Mouse (Mus musculus): ENCODE data around the gene Sdf2.

Sdf2 gene

GRCm38 (mm10) chr11:78262550-78262949 lies 17.0 kb downstream of the Sdf2 start:
- peak; percentile 62 to 82 for DNase-seq

DNA sequence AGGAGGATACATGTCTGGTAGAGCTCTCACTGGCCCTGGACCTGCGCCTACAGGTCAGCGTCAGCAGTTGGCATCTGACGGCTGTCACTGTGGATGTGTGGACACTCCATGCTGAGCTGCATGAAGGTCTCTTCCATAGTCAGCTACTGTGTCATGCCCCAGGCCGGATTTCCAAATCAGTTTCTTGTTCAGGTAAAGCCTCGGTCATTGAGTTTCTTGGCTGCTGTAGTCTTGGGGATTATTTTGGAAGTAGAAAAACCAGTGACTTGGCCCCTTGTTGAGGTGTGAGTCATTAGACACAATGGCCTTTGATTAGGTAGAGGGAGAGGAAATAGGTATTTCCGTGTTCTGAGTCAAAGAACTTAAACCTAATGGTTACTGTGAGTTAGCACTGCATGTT lies 20.0 kb downstream of the Sdf2 start:
- no peak for DNase-seq

DNA sequence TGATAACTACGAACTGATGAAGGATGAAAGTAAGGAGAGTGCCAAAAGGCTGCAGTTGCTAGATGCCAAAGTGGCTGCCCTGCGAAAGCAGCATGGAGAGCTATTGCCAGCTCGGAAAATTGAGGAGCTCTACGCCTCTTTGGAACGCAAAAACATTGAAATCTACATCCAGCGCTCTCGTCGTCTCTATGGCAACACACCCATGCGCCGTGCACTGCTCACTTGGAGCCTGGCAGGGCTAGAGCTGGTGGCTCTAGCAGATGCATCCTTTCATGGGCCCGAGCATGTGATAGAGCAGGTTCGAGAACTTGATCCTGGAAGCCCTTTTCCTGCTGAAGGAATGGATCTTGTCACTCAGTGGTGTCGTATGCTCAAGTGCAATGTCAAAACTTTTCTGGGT lies 26.4 kb downstream of the Sdf2 start:
- DNase-seq: no peak

DNA sequence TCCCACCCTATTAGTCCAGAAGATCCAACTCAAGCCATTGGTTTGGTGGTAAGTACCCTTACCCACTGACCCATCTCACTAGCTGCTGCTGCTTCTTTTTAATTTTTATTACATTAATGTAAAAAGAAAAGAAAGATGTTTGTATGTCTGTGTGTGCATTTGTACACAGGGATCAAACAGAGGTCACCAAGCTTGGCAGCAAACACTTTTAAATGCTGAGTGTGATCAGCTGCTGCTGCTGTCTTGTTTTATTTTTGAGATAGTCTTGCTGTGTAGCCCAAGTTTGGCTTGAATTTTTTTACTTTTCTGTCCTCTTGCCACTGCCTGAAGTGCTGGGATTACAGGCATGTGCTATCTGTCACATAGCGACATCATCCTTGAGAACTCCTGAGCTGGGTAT lies 30.1 kb downstream of the Sdf2 start:
- no peak for DNase-seq

GRCm38 (mm10) chr11:78276169-78276568 lies 30.6 kb downstream of the Sdf2 start:
- peak in 1 of 2 experiments; percentile 51 for DNase-seq

- DNase-seq: no peak
Measured at GRCm38 (mm10) chr11:78278853-78279252, 33.3 kb downstream of the Sdf2 start.

DNA sequence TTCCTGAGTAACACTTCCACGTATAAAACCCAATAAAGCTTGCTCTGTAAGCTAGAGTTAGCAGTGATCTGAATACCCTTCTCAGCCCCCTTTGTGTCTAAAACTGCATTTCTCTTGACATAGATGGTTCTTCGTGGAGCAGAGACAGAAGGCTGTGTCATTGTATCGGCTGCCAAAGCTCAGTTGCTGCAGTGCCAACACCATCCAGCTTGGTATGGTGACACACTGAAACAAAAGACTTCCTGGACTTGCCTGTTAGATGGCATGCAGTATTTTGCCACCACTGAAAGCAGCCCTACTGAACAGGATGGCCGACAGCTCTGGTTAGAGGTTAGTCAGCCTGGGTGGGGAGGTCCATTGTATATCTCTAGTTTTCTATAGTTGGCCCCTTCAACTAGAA lies 34.0 kb downstream of the Sdf2 start:
- DNase-seq: no peak

DNA sequence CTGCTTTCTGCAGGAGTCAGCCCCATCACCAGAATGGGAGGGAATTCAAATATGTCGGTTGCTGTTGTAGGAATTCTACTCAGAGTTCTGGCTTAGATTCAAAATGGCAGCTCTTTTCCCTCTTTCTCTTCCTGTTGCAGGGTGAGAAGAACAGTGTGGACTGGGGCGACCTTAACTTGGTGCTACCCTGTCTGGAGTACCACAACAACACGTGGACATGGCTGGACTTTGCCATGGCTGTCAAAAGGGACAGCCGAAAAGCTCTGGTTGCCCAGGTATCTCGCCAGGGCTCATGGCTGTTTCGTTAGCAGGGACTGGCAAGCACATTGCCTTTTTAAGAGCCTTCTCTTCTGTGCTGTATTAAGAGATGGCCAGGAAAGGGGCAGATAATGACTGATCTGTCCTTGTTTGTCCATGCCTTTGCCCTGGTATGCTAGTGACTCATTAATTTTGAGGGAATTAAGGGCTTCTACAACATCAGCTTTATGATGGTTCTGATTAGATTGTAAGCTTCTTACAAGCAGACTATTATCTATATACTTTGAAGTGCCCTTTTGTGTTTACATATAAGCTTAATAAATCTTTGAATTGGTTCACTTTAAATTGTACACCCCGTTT lies 43.7 kb downstream of the Sdf2 start:
- DNase-seq: no peak

DNA sequence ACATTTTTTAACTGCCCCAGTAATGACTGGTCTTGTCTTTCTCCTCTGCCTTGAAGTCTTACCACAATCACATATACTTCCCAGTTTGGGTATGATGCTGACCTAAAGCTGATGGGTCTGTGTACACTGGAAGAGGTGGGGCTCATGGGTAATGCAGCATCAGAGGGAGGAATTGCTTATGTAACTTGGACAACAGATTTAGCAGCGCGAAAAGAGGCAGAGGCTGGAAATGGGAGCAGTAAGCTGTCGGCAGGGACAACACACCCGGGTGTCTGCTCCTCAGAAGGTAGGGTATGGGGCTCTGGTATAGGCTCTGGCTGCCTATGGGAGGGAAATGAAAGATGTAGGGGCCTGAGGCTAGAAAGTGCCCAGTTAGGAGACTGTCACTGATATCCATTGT lies 45.1 kb downstream of the Sdf2 start, which contains the start of gene BC030499:
BC030499 (plus strand) TSS at position 188 of the 400 bp plus-strand sequence.
- DNase-seq: no peak

GRCm38 (mm10) chr11:78294585-78294984 lies 49.0 kb downstream of the Sdf2 start:
- DNase-seq: no peak

DNA sequence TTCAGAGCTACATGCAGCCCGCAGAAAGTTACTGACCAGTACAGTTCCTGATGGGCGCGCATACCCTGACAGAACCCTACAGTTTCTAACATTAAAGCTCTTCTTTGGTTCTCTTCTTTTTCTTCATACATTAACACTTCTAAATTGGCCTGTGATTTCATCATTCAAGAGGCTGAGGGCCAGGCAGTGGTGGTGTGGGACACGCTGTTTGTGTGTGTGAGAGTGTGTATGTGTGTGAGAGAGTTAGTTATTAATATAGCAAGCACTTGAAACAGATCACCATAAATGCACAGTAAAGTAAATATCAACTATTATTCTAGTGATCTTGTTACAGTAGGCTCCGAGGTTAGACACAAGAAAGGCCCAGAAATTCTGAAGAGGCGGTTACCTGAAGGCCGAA lies 55.4 kb downstream of the Sdf2 start:
- no peak for DNase-seq

DNA sequence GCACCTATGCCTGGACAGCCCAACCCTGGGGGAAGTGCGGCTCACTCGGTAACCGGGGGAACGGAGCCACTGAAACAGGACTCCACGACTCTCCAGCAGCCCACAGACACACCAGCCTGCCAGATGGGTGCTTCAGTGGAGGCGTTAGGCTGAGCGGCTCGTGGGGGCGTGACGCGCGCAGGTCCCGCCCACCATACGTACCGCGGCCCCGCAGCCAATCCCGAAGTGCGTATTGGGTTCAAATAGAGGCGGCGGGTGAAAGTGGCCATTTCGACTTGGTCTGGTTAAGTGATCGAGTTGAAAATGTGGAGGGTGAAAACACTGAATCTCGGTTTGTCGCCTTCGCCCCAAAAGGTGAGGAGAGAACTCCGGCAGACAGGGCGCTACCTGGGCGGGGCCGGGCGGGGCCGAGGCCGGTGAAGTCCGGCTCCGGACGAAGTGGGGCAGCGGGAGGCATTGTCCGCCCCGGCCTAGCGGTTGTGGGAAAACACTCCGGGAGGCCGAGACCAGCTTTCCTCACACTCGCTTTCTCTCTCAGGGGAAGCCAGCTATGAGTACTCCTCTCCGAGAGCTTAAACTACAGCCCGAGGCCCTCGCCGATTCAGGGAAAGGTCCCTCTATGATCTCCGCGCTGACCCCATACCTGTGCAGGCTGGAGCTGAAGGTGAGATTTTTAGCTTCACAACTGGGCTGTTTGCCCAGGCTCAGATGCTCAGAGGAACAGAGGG lies 56.0 kb downstream of the Sdf2 start, which contains the start of gene Spag5:
Spag5 (plus strand) TSS at position 173 of the 728 bp plus-strand sequence.
- peak; percentile 90 to 94 for DNase-seq
